Mouse (Mus musculus) thymus, adult 2 months (tissue): ENCODE measurements around the gene Foxb2.

Experiments
- CTCF ChIP-seq: fragments of 200-500 bp; IDR thresholded peaks from 2 replicates; pipeline ENCODE4 v1.5.1; 2012; ENCODE audit warnings: mild to moderate bottlenecking, control low read depth, low read length, moderate library complexity, borderline replicate concordance; ENCODE audit not compliant: control insufficient read depth, poor library complexity, insufficient read depth; ENCODE audit errors: extremely low read depth
- POLR2A ChIP-seq: fragments of 200-500 bp; IDR thresholded peaks from 2 replicates; pipeline ENCODE4 v1.6.1; 2012; ENCODE audit warnings: mild to moderate bottlenecking, low read length, control low read depth, moderate library complexity; ENCODE audit not compliant: control insufficient read depth, poor library complexity, insufficient read depth; ENCODE audit errors: extremely low read depth

DNA sequence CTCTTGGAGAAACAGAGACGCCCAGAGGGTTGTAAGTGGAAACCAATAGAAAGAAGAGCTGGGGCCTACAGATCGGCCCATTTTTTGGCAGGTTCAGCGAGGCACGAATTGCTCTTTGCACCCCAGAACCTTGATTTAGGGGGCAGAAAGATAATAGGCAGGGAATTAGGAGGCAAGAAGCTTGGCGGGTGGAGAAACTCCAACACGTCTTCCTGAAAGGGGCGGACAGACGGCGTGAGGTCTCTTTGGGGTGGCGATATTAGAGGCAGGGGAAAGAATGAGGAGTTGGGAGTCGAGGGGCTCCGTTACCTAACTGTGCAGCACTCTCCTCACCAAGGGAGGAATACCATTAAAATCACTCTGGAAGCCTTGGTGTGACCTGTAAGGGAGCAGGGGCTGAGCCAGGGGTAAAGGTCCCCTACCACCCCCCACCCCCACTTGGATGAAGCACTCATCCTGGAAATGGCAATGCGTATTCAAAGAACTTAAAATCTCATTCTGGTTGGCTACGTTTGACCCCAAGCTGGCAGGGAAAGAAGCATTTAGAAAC is 1.5 kb upstream of the Foxb2 start:
- TF ChIP-seq CTCF (no peak), POLR2A (no peak)
